Mouse (Mus musculus) layer of hippocampus, postnatal 14 days (tissue): Measurements from ENCODE around the gene Gzme. TPM values are rescaled to one million over a fixed set of nuclear protein-coding genes. Genes with fewer than 3 reads are reported as not detected.
A peak's percentile ranks its signal among the peaks of the same experiment; 100 is the strongest.
"Not testable (repeated sequence)": the region's sequence is repeated elsewhere in the genome, so short reads cannot be mapped to it uniquely, and the experiment has no call there.

Source experiments
- DNase-seq, 2 experiments: peaks; one replicate each; pipeline ENCODE4 v3.0.0; 2021 to 2022; ENCODE audit warnings: low spot score in 2 of 2, mixed read lengths in 1 of 2
- long read RNA-seq, 2 experiments: library from polyadenylated mRNA; stranded (forward); transcript quantifications; one replicate each; pipeline ENCODE4 v2.0.0; 2021
- total RNA-seq, 2 experiments: library from RNA; stranded (reverse); gene quantifications; 2 replicates each; pipeline ENCODE4 v1.2.3; 2021

Gene Gzme
- total RNA-seq = not detected
- long read RNA-seq, experiment 1 = 0 reads
- long read RNA-seq, experiment 2 = 0 reads

DNA sequence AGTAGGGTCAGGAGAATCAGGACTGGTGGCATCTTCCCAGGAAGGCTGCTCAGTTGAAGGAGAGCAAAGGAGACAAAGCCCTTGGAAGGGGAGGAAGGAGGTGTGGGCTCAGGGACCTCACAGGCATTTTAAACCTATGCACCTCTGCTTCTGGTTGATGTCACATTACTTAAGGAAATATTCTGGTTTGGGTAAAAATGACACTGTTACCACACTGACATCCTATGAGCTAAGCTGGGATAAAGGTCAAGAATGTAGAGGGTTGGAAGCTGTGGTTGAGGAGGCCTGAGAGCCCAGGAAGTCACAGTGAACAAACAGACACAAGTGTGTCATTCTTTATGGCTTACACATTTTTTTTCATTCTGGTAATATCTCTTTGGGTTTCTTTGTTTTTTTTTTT is at the start of gene Gzme:
TSS of gene Gzme (minus strand) at position 101 of the 400 bp plus-strand sequence.
- no peak for DNase-seq

DNA sequence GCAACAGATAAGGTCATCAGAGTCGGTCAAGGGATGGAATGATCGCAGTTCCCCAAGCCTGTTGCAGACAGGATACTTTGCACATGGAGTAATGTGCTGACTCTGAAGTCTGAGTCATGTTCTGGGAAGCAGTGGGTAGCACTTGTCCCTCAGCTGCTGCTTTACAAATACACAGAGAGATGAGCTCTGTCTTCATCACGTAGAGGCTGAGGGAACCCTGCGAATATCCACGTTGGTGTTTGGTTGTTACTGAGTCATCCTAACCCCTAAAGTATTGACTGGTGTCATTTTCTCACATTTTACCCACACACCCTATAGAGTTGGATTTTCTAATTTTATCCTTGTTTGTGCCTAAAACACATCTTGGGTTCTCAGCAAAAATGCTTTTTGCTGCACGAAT is 47.6 kb upstream of the Gzme start:
- no peak for DNase-seq

DNA sequence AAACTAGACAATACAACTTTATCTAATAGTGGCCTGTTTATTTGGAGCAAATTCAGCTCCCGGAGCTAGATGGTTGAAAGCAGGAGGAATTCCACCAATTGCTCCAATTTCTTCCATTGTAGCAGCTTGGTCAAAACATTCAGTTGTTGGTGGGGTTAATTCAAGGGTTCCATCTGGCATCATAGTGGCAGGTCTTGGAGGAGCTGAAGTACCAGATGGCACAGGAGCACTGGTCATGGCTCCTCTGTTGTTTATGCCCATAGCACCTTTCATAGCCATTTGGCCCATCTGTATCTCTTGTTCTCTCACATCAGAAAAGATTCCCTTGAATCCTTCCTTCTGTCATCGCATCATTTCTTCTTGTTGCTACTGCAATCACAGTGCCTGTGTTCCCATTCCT is 41.7 kb upstream of the Gzme start:
- no peak for DNase-seq

DNA sequence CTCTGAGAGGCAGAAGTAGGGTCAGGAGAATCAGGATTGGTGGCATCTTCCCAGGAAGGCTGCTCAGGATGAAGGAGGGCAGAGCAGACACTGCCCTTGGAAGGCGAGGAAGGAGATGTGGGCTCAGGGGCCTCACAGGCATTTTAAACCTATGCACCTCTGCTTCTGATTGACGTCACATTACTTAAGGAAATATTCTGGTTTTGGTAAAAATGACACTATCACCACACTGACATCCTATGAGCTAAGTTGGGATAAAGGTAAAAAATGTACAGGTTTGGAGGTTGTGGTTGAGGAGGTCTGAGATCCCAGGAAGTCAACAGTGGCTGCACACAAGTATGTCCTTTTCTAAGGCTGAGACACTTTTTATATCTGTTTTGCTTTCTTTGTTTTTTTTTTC is 39.1 kb upstream of the Gzme start, which contains the start of gene Gzmg:
TSS of gene Gzmg (minus strand) at position 101 of the 400 bp plus-strand sequence.
- DNase-seq = not testable (repeated sequence)

DNA sequence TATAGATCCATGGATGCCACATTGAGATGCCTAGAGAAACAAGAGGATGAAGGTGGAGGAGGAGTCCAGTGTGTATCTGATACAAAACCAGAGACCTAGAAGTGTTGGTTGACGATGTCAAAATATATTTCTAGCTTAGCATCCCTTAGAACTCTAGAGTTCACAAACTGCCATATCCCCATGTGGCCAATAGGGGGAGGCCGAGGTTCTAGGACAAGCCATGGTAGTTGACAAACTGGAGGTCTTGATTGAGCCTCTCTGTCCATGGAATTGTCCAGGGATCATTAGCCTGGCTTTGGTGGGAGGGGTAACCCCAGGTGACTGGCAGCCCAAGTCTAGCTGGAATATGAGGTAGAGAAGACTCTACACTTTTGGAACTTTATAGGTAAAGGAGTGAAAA is 34.9 kb upstream of the Gzme start:
- no peak for DNase-seq

DNA sequence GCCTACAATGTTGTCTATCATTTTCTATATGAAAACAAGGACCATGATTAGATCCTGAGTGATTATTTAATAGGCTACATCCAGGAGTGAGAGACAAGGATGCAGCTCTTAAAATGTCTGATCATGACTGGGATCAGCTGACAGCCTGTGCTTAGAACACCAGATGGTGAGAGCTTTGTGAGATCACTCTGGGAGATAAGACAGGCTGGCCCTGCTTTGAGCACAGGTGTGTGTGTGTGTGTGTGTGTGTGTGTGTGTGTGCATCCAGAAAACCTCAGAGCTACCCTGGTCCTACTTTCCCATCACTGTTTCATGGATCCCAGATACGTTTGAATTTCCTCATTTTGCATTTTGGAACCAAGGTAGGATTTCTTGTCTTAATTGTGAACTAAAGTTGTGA is 13.2 kb upstream of the Gzme start:
- DNase-seq = not testable (repeated sequence)

DNA sequence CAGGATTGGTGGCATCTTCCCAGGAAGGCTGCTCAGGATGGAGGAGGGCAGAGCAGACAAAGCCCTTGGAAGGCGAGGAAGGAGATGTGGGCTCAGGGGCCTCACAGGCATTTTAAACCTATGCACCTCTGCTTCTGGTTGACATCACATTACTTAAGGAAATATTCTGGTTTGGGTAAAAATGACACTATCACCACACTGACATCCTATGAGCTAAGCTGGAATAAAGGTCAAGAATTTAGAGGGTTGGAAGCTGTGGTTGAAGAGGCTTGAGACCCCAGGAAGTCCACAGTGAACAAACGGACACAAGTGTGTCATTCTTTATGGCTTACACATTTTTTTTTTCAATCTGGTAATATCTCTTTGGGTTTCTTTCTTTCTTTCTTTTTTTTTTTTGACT is 12.1 kb upstream of the Gzme start, which contains the start of gene Gzmd:
TSS of gene Gzmd (minus strand) at position 101 of the 400 bp plus-strand sequence.
- not testable (repeated sequence) for DNase-seq

DNA sequence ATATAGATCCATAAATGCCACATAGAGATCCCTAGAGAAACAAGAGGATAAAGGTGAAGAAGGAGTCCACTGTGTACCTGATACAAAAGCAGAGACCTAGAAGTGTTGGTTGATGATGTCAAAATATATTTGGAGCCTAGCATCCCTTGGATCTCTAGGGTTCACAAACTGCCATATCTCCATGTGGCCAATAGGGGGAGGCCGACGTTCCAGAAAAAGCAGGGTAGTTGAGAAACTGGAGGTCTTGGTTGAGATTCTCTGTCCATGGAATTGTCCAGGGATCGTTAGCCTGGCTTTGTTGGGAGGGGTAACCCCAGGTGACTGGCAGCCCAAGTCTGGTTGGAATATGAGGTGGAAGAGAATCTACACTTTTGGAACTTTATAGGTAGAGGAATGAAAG is 7.9 kb upstream of the Gzme start:
- DNase-seq = no peak

DNA sequence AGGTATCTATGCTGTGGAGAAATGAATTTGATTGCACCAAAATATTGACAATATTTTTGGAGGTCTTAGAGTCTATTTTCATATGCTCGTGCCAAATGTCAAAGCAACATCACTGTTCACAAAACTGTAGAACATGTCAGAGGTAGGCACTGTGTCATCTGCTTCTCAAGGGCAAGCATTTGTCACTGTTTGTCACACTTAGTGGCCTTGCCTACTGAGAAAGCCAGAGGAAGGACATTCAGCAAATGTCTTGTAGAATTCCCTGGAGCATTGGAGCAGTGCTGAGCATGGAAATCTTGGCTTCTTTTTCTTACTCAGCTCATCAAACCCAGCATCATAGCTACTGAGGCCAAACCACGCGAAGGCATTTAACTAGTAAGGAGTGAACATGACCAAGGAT is 3.1 kb upstream of the Gzme start:
- no peak for DNase-seq

DNA sequence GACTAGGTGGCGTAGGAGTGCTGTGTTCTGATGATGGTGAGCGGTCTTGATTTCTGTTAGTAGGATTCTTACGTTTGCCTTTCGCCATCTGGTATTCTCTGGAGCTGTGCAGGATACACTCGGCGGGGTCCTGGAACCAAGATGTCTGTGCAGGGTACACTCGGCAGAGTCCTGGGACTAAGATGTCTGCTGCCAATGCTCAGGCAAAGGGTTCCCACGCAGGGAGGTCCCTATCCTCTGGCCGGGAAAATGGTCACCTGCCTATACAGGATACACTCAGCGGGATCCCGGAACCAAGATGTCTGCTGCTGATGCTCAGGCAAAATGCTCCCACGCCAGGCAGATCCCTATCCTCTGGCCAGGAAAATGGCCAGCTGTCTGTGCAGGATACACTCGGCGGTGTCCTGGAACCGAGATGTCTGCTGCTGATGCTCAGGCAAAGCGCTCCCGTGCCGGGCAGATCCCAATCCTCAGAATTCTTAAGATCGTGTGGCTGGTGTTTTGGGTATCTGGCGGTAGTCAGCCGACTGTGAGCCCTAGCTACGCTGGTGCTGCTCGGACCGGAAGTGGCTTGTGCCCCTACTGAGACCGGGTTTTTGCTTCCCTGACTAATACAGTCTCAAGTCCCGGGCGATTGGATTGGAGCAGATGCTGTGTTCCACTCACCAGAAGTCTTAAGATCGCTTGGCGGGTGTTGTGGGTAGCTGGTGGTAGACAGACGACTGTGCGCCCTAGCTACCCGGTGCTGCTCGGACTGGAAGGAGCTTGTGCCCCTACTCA is 4.7 kb downstream of the Gzme start:
- DNase-seq = not testable (repeated sequence)

DNA sequence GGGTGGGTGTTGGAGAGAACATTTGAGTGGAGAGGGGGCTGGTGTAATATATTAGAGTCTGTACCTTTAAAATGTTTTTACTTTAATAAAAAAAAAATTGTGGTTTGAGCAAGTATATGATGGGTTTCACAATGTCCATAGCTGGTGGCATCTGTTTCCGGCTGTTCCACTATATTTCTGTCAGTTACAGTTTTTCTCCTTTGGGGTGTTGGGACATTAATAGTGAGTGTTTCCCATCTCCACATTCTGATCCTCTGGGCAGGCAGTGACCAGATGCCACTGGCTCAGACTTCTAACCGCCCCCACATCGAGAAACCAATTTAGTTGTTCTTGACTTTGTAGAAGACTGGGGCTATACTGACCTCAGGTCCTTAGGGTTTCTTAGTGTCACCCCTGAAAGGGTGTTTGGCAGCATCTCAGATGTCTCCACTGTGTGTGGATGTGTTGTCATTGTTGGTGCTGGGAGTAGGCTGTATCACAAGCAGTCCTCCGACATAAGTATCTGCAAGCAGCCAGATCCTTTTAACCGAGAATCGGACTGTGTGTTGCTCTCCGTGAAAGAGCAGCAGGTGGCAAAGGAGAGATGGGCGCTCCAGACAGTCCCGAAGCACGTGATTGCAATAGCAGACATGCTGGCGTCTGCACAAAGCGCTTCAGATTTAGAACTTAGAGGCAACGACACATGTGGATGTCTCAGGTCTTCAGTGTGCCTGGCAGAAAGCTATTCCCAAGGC is 14.8 kb downstream of the Gzme start:
- DNase-seq = peak in 1 of 2 experiments; percentile 10

DNA sequence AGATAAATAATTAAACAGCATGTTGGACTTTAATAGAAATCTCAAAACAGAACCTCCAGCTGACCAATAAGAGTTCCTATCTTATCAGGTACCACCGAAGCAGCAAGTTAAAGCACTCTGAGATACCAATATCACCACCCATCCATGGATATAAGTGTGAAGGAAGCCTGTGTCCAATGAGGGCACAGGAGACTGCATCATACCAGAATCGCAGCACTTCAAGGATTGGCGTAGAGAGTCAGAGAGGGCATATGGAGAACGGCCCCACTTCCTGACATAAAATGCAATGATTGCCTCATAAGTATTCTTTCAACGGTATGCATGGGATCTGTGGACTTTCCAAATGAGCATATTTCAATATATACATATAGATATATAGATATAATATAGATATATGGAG is 15.4 kb downstream of the Gzme start:
- DNase-seq = no peak

DNA sequence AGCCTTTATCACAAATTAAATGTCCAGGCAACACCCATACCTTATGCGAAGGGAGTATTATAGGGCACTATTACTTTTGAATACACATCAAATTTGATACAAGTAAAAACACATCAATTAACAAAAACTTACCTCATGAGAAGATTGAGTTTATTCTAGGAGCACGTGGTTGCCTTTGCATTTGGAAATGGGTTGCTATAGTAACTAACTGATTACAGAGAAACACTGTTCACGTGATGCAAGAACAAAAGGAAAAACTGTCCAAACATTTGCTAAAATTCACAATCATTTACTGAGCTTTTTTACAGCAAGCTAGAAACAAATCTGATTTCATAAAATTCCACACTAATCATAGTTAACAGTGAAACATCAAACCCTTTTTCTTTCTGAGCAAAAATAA is 17.0 kb downstream of the Gzme start:
- DNase-seq = peak in 1 of 2 experiments; percentile 30

DNA sequence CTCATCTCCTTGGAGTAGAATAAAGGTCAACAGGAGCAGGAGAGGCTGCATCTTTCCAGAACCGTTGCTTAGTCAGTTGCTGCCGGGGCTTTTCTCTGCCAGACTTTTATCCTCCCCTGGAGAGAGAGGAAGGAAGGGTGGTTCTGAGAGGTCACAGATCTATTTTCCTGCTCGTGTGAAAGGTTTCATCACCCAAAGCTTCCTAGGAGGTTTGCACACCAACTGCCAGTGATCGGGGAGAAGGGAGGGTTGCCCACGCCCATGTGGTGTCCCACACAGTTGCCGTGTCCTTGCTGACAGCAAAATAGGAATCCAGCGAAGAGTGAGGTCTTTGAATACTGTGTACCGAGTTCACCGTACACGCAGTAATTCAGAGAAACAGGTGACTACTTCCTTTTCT is 18.0 kb downstream of the Gzme start, which contains the start of gene Ctsg:
TSS of gene Ctsg (minus strand) at position 189 of the 400 bp plus-strand sequence.
- no peak for DNase-seq

DNA sequence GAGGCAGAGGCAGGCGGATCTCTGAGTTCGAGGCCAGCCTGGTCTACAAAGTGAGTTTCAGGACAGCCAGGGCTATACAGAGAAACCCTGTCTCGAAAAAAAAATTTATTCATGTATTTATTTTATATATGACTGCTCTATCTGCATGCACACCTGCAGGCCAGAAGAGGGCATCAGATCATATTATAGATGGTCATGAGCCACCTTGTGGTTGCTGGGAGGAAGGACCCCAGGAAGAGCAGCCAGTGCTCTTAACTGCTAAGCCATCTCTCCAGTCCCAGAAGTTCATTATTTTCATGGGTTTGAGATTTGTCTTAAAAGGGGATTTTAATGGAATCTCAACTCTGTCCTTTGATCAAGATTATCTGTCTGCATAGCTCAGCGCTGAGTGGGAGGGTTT is 21.5 kb downstream of the Gzme start:
- DNase-seq = no peak

DNA sequence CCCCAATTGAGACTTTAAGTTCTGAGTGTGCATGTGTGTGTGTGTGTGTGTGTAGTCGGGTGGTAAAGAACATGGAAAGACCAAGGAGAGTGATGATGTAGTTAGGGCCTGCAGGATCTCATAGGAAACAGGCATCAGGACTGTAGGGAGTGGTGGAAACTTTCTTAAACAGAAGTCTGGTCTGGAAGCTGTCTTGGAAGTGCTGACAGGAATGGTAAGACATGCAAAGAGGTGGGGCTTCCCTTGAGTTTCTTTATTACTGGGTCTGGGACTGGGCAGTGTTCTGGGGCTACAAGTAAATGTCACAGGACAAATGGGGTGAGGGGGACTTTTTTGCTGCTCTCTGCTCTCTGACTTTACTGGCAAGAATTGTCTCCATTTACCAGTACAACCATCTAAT is 22.8 kb downstream of the Gzme start:
- no peak for DNase-seq

DNA sequence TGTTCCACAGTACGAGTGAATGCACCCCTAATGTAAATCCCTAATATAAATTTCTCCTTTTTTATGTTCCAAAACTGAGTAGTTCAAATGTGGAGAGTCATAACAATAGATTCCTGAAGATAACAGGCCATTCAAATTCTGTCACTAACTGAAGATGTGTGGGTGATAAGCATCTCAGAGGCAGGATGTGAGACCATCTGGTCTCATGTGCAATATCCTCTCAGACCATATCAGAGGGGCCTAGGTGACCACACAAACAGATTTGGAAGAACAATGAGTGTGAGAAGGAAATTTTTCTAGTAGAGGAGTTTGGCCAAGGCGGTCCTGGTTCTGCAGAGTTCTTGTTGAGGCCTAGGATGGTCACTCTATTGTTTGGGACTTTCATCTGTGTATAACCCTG is 27.1 kb downstream of the Gzme start:
- DNase-seq = no peak

DNA sequence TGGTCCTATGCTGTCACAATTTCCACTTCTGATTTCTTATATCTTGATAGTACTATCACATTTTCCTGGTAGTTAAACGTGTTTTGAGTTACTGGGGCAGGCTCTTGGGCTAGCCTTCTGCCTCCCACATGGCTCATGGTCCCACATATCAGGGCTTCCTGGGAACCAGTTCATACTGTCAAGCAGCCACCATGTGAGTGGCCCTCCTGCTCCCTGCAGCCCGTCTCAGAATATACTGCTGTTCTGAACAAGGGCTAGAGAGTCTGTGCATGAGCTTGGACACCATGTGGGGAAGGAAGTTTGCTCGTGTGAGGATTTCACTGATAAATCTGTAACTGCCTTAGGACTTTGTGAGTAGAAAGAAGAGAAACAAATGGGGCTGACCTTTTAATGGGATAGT is 33.7 kb downstream of the Gzme start:
- DNase-seq = no peak

DNA sequence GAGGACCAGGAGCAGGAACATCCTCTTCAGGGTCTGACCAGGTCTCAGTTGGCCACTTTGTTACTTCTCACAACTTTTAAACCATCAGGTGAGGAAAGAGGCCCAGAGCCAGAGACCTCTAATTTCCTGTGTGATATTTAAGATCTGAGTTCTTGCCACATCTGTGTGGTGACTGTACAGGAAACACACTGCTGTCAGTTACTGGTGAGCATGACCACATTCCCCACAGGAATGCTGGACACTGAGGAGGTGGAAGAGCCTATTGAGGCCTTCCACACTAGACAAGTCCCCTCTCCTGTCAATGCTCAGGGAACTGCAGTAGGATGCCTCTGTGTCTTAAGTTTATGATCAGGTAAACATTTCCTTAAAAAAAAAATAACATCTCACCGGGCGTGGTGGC is 35.3 kb downstream of the Gzme start, which contains the start of gene Mcpt8:
TSS of gene Mcpt8 (minus strand) at position 107 of the 400 bp plus-strand sequence.
- DNase-seq = no peak

DNA sequence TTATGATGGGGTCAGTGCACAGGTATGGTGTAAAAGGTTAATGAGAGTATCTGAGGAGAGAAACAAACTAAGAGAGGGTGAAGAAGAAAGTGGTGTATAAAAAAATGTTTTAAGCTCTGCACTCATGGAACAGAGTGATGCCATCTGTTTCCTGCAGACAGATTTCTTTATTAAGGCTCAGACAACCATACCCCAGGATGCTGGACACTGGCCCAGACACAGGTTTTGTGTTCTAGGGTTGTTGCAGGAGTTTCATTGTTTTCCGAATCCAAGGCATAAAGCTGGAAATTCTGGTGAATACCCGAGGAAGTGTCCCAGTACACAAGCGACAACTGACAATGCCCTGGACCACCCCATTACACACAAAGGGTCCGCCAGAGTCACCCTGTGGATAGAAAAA is 38.4 kb downstream of the Gzme start:
- DNase-seq = no peak
